Mouse (Mus musculus) lung, postnatal 0 days (tissue): ENCODE results near the gene Ddx10. TPM values are rescaled to one million over a fixed set of nuclear protein-coding genes. Genes with fewer than 3 reads are reported as not detected.
"Not testable (repeated sequence)": the region's sequence is repeated elsewhere in the genome, so short reads cannot be mapped to it uniquely, and the experiment has no call there.

Experiments used
- ATAC-seq: fragments of 200-750 bp; cut with Nextera tagmentation; 2 replicates; pipeline ENCODE4 v1.8.0; 2017; ENCODE audit warnings: moderate library complexity
- DNase-seq: peaks from one replicate; pipeline ENCODE4 v3.0.0-alpha.2; 2016; ENCODE audit warnings: low spot score
- H3K27ac ChIP-seq: fragments of 300-500 bp; sonication (generic); 2 replicates; pipeline ENCODE4 v1.5.1; 2014; ENCODE audit warnings: antibody characterized with exemption, mild to moderate bottlenecking, low read length, mixed read lengths
- H3K27me3 ChIP-seq: fragments of 300-500 bp; sonication (generic); replicated peaks from 2 replicates; pipeline ENCODE4 v1.6.1; 2014; ENCODE audit warnings: low read length, mixed read lengths; ENCODE audit not compliant: insufficient read depth
- H3K36me3 ChIP-seq: fragments of 300-500 bp; sonication (generic); 2 replicates; pipeline ENCODE4 v1.6.1; 2014; ENCODE audit warnings: low read length, mixed read lengths; ENCODE audit not compliant: insufficient read depth
- H3K4me1 ChIP-seq: fragments of 300-500 bp; sonication (generic); 2 replicates; pipeline ENCODE4 v1.6.1; 2014; ENCODE audit warnings: antibody characterized with exemption, low read depth, low read length, mixed read lengths; ENCODE audit not compliant: insufficient read depth
- H3K4me2 ChIP-seq: fragments of 300-500 bp; sonication (generic); replicated peaks from 2 replicates; pipeline ENCODE4 v1.6.1; 2014; ENCODE audit warnings: low read depth, mild to moderate bottlenecking, low read length, moderate library complexity, mixed read lengths
- H3K4me3 ChIP-seq: fragments of 300-500 bp; sonication (generic); 2 replicates; pipeline ENCODE4 v1.5.1; 2014; ENCODE audit warnings: low read depth, low read length
- H3K9ac ChIP-seq: fragments of 300-500 bp; sonication (generic); replicated peaks from 2 replicates; pipeline ENCODE4 v1.6.1; 2014; ENCODE audit warnings: low read depth, mild to moderate bottlenecking
- H3K9me3 ChIP-seq: fragments of 300-500 bp; sonication (generic); 2 replicates; pipeline ENCODE4 v1.6.1; 2016; ENCODE audit warnings: low read length, mixed read lengths
- CTCF ChIP-seq: IDR thresholded peaks from 2 replicates; pipeline ENCODE4 v1.5.1; 2016; ENCODE audit warnings: antibody characterized with exemption, mild to moderate bottlenecking
- EP300 ChIP-seq: IDR thresholded peaks from 2 replicates; pipeline ENCODE4 v1.6.1; 2016; ENCODE audit warnings: antibody characterized with exemption, mild to moderate bottlenecking, control low read depth
- WGBS: fragments of 180-500 bp; shearing (Covaris S2); extraction: QIAGEN DNeasy Blood & Tissue Kit; methylation state at CpG from one replicate; pipeline ENCODE4 v1.1.7; 2014; 5-methylcytosine and 5-hydroxymethylcytosine counted together
- polyA plus RNA-seq: library from polyadenylated mRNA; unstranded; fragments of >200 nt; fragmentation: Nextera tagmentation; extraction: Ambion mirVana; gene quantifications from 2 replicates; pipeline ENCODE4 v1.2.1, GENCODE M21; 2015

Gene Ddx10
- polyA plus RNA-seq, 1 experiment from 2014 or later: 14.2 TPM

DNA sequence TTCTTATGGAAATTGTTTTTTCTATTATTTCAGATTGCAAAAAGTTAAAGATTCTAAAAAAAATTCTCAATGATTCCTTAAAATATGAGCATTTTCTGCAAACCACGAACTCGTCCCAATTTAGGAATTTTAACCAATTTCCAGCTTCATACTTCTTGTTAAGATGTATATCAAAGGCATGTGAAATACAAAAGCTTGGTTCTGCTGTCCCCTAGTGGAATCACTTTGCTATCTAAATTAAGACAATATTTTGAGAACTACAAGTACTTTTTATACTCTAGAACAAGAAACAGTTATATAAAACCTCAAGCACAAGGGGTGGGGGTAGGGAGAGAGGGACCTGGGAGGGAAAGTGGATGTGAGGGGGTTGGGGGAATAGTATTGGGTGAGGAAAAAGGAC is 29.7 kb downstream of the Ddx10 start:
- 80% methylated on average over 2 of the region's 2 CpGs for WGBS
- Histone ChIP-seq H3K9ac (no peak overlapping the region), H3K4me1 (no peaks in the 10 kb centered on the region), H3K9me3 (no peaks in the 10 kb centered on the region), H3K36me3 (no peaks in the 10 kb centered on the region), H3K27ac (no peak overlapping the region), H3K4me3 (no peak overlapping the region), H3K27me3 (no peaks in the 10 kb centered on the region), H3K4me2 (no peak overlapping the region)
- DNase-seq: peak; percentile 37
- no peak for ATAC-seq
- TF ChIP-seq EP300 (no peak), CTCF (peak; percentile 53)

GRCm38 (mm10) chr9:53208283-53208682 is 39.6 kb downstream of the Ddx10 start:
- Histone ChIP-seq H3K4me3 (no peak overlapping the region), H3K36me3 (peaks cover 8% of the 10 kb centered on the region; the same call in 1 of the 2 replicates), H3K4me1 (no peaks in the 10 kb centered on the region), H3K27me3 (no peaks in the 10 kb centered on the region), H3K4me2 (no peak overlapping the region), H3K9ac (no peak overlapping the region), H3K27ac (no peak overlapping the region), H3K9me3 (no peaks in the 10 kb centered on the region)
- TF ChIP-seq CTCF (no peak), EP300 (no peak)
- WGBS: 80% methylated on average over 4 of the region's 4 CpGs
- DNase-seq (no peak), ATAC-seq (no peak)

GRCm38 (mm10) chr9:53174590-53174989 is 73.3 kb downstream of the Ddx10 start:
- Histone ChIP-seq H3K9ac (no peak overlapping the region), H3K4me3 (no peak overlapping the region), H3K27me3 (no peaks in the 10 kb centered on the region), H3K9me3 (no peaks in the 10 kb centered on the region), H3K4me1 (no peaks in the 10 kb centered on the region), H3K27ac (no peak overlapping the region), H3K36me3 (no peaks in the 10 kb centered on the region), H3K4me2 (no peak overlapping the region)
- ATAC-seq (no peak), DNase-seq (no peak)
- TF ChIP-seq CTCF: no peak
- no peak for TF ChIP-seq EP300
- 67% methylated on average over 2 of the region's 2 CpGs for WGBS

GRCm38 (mm10) chr9:53173258-53173657 is 74.6 kb downstream of the Ddx10 start:
- ATAC-seq (no peak), DNase-seq (peak; percentile 6)
- H3K27ac ChIP-seq: no peak overlapping the region
- H3K36me3 ChIP-seq: no peaks in the 10 kb centered on the region
- WGBS: 47% methylated on average over 2 of the region's 2 CpGs
- H3K9ac ChIP-seq: no peak overlapping the region
- no peaks in the 10 kb centered on the region for H3K4me1 ChIP-seq
- H3K9me3 ChIP-seq: no peaks in the 10 kb centered on the region
- no peaks in the 10 kb centered on the region for H3K27me3 ChIP-seq
- H3K4me2 ChIP-seq: no peak overlapping the region
- no peak for TF ChIP-seq EP300
- peak; percentile 51 for TF ChIP-seq CTCF
- no peak overlapping the region for H3K4me3 ChIP-seq

GRCm38 (mm10) chr9:53144266-53144665 is 103.6 kb downstream of the Ddx10 start:
- Histone ChIP-seq H3K36me3 (no peaks in the 10 kb centered on the region), H3K27me3 (no peaks in the 10 kb centered on the region), H3K4me3 (no peak overlapping the region), H3K4me1 (no peaks in the 10 kb centered on the region), H3K9ac (no peak overlapping the region), H3K27ac (no peak overlapping the region), H3K4me2 (no peak overlapping the region), H3K9me3 (no peaks in the 10 kb centered on the region)
- WGBS: 33% methylated on average over 4 of the region's 4 CpGs
- ATAC-seq: no peak
- TF ChIP-seq EP300: no peak
- peak; percentile 87 for TF ChIP-seq CTCF
- DNase-seq: peak; percentile 61

- 95% methylated on average over 2 of the region's 2 CpGs for WGBS
- DNase-seq: no peak
- H3K9ac ChIP-seq: no peak overlapping the region
Observed at GRCm38 (mm10) chr9:53143508-53143907, 104.3 kb downstream of the Ddx10 start.

DNA sequence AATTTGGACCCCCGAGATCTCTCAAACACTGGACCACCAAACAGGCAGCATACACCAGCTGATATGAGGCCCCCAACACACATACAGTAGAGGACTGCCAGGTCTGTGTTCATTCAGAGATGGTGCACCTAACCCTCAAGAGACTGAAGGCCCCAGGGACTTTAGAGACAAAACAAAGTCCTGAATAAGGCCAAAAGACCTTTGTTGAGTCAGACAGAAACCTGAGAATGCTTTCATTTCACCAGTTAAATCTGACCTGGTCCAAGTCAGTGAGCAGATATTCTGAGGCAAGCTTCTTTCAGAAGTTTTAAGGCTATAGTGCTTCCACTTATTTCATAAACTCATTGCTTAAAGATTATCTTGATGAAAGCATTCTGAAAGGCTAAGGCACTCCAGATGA is 105.4 kb downstream of the Ddx10 start:
- not testable (repeated sequence) for H3K4me1 ChIP-seq, H3K27me3 ChIP-seq, DNase-seq, H3K4me3 ChIP-seq, H3K9me3 ChIP-seq, H3K9ac ChIP-seq, H3K36me3 ChIP-seq, H3K4me2 ChIP-seq, ATAC-seq, H3K27ac ChIP-seq
- WGBS: 91% methylated on average over 1 of the region's 1 CpGs

More at GRCm38 (mm10) chr9:53143508-53143907, 104.3 kb downstream of the Ddx10 start:
- no peak overlapping the region for H3K4me2 ChIP-seq
- TF ChIP-seq CTCF: no peak
- TF ChIP-seq EP300: no peak
- ATAC-seq: no peak
- no peaks in the 10 kb centered on the region for H3K27me3 ChIP-seq
- no peak overlapping the region for H3K27ac ChIP-seq
- H3K4me3 ChIP-seq: no peak overlapping the region
- no peaks in the 10 kb centered on the region for H3K9me3 ChIP-seq
- H3K36me3 ChIP-seq: no peaks in the 10 kb centered on the region
- H3K4me1 ChIP-seq: no peaks in the 10 kb centered on the region
